Mouse (Mus musculus) 3T3-L1 (cell line): Measurements from ENCODE around the gene Gm21704.
"Not testable (repeated sequence)": the region's sequence is repeated elsewhere in the genome, so short reads cannot be mapped to it uniquely, and the experiment has no call there.

Experiments used
- DNase-seq: peaks from one replicate; pipeline ENCODE4 v3.0.0-alpha.2; 2015; ENCODE audit warnings: low read depth, low spot score

The Gm21704 gene

DNA sequence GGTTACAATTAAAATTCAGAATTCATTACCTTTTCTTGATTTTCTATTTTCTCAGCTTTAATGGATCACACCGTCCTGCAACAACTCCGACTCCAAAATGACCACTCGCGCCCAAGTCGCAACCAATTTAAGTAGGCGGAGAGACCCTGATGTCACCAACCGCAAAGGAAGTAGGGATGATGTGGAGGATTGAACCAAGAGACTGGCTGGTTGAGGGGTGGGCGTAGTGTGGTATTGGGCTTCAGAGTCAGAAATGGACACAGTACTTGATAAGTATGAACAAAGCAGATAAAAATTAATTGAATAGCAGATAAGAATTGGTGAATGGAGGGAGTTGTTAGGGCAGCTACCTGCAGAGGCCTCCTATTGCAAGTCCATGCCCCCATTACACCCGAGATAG, at the start of gene Gm21704, which contains the start of gene Gm21708:
Gene Gm21704, minus strand, starts transcription at position 101 of the 400 bp plus-strand sequence.
Gene Gm21708, minus strand, starts transcription at position 101 of the 400 bp plus-strand sequence.
- not testable (repeated sequence) for DNase-seq

- not testable (repeated sequence) for DNase-seq
Observed at GRCm38 (mm10) chrY:3345229-3345628, 64.7 kb downstream of the Gm21704 start, which contains the start of gene Gm21693. Gene Gm21693 (minus strand): TSS chrY:3345329.

DNA sequence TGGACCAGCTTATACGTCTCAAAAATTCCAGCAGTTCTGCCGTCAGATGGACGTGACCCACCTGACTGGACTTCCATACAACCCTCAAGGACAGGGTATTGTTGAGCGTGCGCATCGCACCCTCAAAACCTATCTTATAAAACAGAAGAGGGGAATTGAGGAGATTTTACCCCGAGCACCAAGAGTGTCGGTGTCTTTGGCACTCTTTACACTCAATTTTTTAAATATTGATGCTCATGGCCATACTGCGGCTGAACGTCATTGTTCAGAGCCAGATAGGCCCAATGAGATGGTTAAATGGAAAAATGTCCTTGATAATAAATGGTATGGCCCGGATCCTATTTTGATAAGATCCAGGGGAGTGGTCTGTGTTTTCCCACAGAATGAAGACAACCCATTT, 69.3 kb downstream of the Gm21704 start:
- not testable (repeated sequence) for DNase-seq
